Mouse (Mus musculus): ENCODE measurements at regions not wholly inside any gene's neighbourhood (a gene's known extent, or its start where the extent isn't known, plus 50 kb on each side); places are given as distances from the start of the nearest gene placed in this dataset.

DNA sequence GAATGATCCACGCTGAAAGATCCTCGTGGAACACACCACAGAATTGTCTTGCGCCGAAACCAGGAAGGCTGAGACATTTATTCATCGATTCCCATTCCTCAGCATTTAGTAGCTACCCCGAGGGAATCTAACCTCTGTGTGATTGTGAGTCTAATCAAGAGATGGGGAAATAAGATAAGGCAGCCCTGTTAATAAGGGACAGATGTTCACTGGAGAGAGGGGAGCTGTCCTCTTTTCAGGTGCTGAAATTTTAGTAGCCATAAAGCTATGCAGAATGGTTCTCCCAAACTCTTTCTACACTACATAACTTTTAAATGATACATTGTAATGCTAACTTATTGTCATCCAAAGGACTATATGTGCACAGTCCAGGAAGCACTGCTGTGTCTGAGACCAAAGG, 501.2 kb upstream of the Ercc4 start:
- 54% methylated on average over 6 of the region's 6 CpGs for WGBS (ENCODE audit: insufficient replicate concordance)
- H3K4me2 ChIP-seq (ENCODE audit: low read depth), result no peak overlapping the region
- no peak for TF ChIP-seq EP300 (IDR thresholded peaks at IDR 0.05; ENCODE audit: low read depth)
- TF ChIP-seq CTCF (IDR thresholded peaks at IDR 0.05; ENCODE audit: low read depth), result no peak
- H3K4me1 ChIP-seq (replicated peaks; ENCODE audit: control insufficient read depth in 2 of 2, insufficient read depth in 2 of 2, low read length in 1 of 2), result no peaks in the 10 kb centered on the region
- H3K9me3 ChIP-seq (ENCODE audit: control insufficient read depth, low read length), result no peaks in the 10 kb centered on the region
- H3K36me3 ChIP-seq (replicated peaks; ENCODE audit: control insufficient read depth, insufficient read depth, low read depth), result no peaks in the 10 kb centered on the region
- H3K9ac ChIP-seq (replicated peaks), result no peak overlapping the region
- H3K27me3 ChIP-seq (ENCODE audit: control insufficient read depth, insufficient read depth, low read length), result no peaks in the 10 kb centered on the region
- no peak overlapping the region for H3K27ac ChIP-seq
- no peak overlapping the region for H3K4me3 ChIP-seq (ENCODE audit: insufficient read depth in 1 of 2, low read depth in 2 of 2, low read length in 2 of 2)
- ATAC-seq (ENCODE audit: insufficient read depth) (no peak), DNase-seq (ENCODE audit: low read depth in 3 of 3, low spot score in 3 of 3) (no peak)

DNA sequence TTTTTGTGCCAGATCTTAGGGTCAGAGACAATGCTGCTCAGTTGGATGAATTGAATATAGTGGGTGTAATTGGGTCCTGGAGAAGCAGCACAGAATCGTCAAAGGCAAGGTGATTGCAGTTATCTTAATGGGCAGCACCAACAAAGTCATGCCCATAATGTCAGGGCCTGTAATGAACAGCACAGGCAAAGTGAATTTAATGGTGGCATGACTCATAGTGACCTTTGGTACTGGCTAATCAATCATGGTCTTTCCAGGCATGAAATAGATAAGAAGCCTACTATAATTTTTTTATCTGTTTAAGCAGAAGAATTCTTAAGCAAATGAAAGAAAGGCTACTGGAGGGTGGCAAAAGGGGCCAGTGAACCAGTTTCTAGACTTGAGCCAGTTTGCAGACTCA, 498.4 kb upstream of the Ercc4 start:
- ATAC-seq (ENCODE audit: insufficient read depth), result no peak
- Histone ChIP-seq H3K27me3 (ENCODE audit: control insufficient read depth, insufficient read depth, low read length) (no peaks in the 10 kb centered on the region), H3K9me3 (ENCODE audit: control insufficient read depth, low read length) (no peaks in the 10 kb centered on the region), H3K4me2 (ENCODE audit: low read depth) (no peak overlapping the region), H3K27ac (no peak overlapping the region), H3K9ac (replicated peaks) (no peak overlapping the region), H3K36me3 (replicated peaks; ENCODE audit: control insufficient read depth, insufficient read depth, low read depth) (no peaks in the 10 kb centered on the region), H3K4me3 (ENCODE audit: insufficient read depth in 1 of 2, low read depth in 2 of 2, low read length in 2 of 2) (no peak overlapping the region), H3K4me1 (replicated peaks; ENCODE audit: control insufficient read depth in 2 of 2, insufficient read depth in 2 of 2, low read length in 1 of 2) (no peaks in the 10 kb centered on the region)
- TF ChIP-seq CTCF (IDR thresholded peaks at IDR 0.05; ENCODE audit: low read depth) (no peak), EP300 (IDR thresholded peaks at IDR 0.05; ENCODE audit: low read depth) (no peak)
- whole genome bisulfite sequencing (ENCODE audit: insufficient replicate concordance), result 36% methylated on average over 1 of the region's 1 CpGs
- no peak for DNase-seq (ENCODE audit: low read depth in 3 of 3, low spot score in 3 of 3)

DNA sequence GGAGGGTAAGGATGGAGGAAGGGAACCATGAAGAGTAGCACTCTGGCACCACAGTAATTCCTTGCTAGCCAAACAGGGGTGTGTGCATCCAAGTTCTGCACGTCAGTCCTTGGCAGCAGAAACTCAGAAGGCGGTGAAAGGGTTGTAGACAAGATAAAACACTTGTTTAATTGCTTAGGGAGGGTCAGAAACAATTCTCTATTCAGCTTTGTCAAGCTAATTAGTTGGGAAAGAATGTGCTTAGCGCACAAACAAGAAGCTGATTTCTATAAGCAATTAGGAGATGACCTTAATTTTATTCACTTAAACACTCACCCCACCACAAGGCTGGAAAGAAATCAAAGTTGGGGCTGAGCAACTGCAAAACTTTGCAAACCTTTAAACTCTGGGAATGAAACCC, 491.7 kb upstream of the Ercc4 start:
- H3K4me3 ChIP-seq (ENCODE audit: insufficient read depth in 1 of 2, low read depth in 2 of 2, low read length in 2 of 2), result no peak overlapping the region
- H3K9ac ChIP-seq (replicated peaks), result no peak overlapping the region
- H3K27ac ChIP-seq, result no peak overlapping the region
- ATAC-seq (ENCODE audit: insufficient read depth) (no peak), DNase-seq (ENCODE audit: low read depth in 3 of 3, low spot score in 3 of 3) (no peak)
- no peaks in the 10 kb centered on the region for H3K36me3 ChIP-seq (replicated peaks; ENCODE audit: control insufficient read depth, insufficient read depth, low read depth)
- no peaks in the 10 kb centered on the region for H3K9me3 ChIP-seq (ENCODE audit: control insufficient read depth, low read length)
- no peaks in the 10 kb centered on the region for H3K4me1 ChIP-seq (replicated peaks; ENCODE audit: control insufficient read depth in 2 of 2, insufficient read depth in 2 of 2, low read length in 1 of 2)
- no peaks in the 10 kb centered on the region for H3K27me3 ChIP-seq (ENCODE audit: control insufficient read depth, insufficient read depth, low read length)
- WGBS (ENCODE audit: insufficient replicate concordance), result 45% methylated on average over 3 of the region's 3 CpGs
- TF ChIP-seq EP300 (IDR thresholded peaks at IDR 0.05; ENCODE audit: low read depth) (no peak), CTCF (IDR thresholded peaks at IDR 0.05; ENCODE audit: low read depth) (no peak)
- H3K4me2 ChIP-seq (ENCODE audit: low read depth), result no peak overlapping the region

DNA sequence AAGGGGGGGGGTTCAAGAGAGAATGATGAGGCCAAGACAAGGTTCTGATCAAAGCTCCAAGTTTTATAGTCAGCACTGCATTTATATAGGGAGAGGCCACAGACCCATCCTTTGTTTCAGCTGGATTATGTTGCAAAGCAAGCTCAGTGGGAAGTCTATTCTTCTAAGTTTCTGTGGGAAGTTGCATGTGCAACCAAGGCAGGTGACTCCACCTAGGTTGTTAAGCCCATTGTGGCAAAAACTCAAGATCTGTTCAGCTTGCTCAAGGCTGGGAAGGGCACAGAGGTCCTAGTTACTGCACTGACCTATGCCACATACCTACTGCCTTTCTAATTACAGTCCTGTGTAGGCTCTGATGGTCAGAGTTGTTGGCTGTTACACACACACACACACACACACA, 477.0 kb upstream of the Ercc4 start:
- Histone ChIP-seq H3K4me3 (ENCODE audit: insufficient read depth in 1 of 2, low read depth in 2 of 2, low read length in 2 of 2) (no peak overlapping the region), H3K9ac (replicated peaks) (no peak overlapping the region), H3K4me1 (replicated peaks; ENCODE audit: control insufficient read depth in 2 of 2, insufficient read depth in 2 of 2, low read length in 1 of 2) (no peaks in the 10 kb centered on the region), H3K27ac (no peak overlapping the region), H3K9me3 (ENCODE audit: control insufficient read depth, low read length) (no peaks in the 10 kb centered on the region), H3K4me2 (ENCODE audit: low read depth) (no peak overlapping the region), H3K36me3 (replicated peaks; ENCODE audit: control insufficient read depth, insufficient read depth, low read depth) (no peaks in the 10 kb centered on the region), H3K27me3 (ENCODE audit: control insufficient read depth, insufficient read depth, low read length) (no peaks in the 10 kb centered on the region)
- DNase-seq (ENCODE audit: low read depth in 3 of 3, low spot score in 3 of 3) (no peak), ATAC-seq (ENCODE audit: insufficient read depth) (no peak)
- TF ChIP-seq CTCF (IDR thresholded peaks at IDR 0.05; ENCODE audit: low read depth), result no peak
- TF ChIP-seq EP300 (IDR thresholded peaks at IDR 0.05; ENCODE audit: low read depth), result no peak

DNA sequence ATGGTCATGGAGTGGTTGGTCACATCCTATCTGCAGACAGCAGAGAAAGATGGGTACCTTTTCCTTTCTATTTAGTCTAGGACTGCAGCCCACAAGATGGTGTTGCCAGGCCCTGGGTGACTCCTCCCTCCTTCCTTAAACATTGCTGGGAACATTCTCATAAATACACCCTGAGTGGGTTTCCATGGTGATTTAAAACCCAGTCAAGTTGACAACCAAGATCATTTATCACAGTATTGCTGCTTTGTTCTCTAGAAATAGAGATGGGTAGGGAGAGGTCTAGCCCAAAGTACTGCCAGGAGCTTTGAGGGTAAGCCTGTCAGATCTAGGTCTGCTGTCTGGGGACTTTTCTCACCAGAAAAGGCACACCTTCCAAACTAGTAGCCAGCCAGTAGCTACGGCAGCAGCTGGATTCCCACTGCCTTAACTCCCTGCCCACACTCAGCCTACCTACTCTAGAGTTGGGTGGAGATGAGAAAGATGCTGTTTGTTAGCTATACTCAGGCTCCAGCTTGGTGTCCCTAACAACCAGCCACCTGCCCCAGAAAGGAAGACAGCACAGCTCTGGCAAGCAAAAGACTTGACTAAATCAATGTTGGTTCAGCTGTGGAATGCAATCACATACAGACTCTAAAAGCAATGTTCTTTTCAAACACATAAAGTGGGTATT, 470.4 kb upstream of the Ercc4 start:
- H3K27me3 ChIP-seq (ENCODE audit: control insufficient read depth, insufficient read depth, low read length), result no peaks in the 10 kb centered on the region
- ATAC-seq (ENCODE audit: insufficient read depth), result no peak
- TF ChIP-seq EP300 (IDR thresholded peaks at IDR 0.05; ENCODE audit: low read depth) (no peak), CTCF (IDR thresholded peaks at IDR 0.05; ENCODE audit: low read depth) (no peak)

More for the DNA sequence above, 470.4 kb upstream of the Ercc4 start:
- 64% methylated on average over 1 of the region's 1 CpGs for WGBS (ENCODE audit: insufficient replicate concordance)
- Histone ChIP-seq H3K4me3 (ENCODE audit: insufficient read depth in 1 of 2, low read depth in 2 of 2, low read length in 2 of 2) (no peak overlapping the region), H3K36me3 (replicated peaks; ENCODE audit: control insufficient read depth, insufficient read depth, low read depth) (no peaks in the 10 kb centered on the region), H3K27ac (no peak overlapping the region), H3K4me1 (replicated peaks; ENCODE audit: control insufficient read depth in 2 of 2, insufficient read depth in 2 of 2, low read length in 1 of 2) (no peaks in the 10 kb centered on the region), H3K9ac (replicated peaks) (no peak overlapping the region), H3K9me3 (ENCODE audit: control insufficient read depth, low read length) (no peaks in the 10 kb centered on the region), H3K4me2 (ENCODE audit: low read depth) (no peak overlapping the region)
- no peak for DNase-seq (ENCODE audit: low read depth in 3 of 3, low spot score in 3 of 3)
